Mouse (Mus musculus) left cerebral cortex, adult 2 months (tissue): ENCODE measurements at regions not wholly inside any gene's neighbourhood (a gene's known extent, or its start where the extent isn't known, plus 50 kb on each side); places are given as distances from the start of the nearest gene placed in this dataset.

Experiments used
- DNase-seq, 2 experiments: peaks; one replicate each; pipeline ENCODE4 v3.0.0; 2021 to 2022; ENCODE audit warnings: low spot score in 2 of 2, mixed read lengths in 1 of 2; ENCODE audit errors: extremely low spot score in 1 of 2
- H3K27ac ChIP-seq: fragments of 200-600 bp; 2 replicates; pipeline ENCODE4 v1.8.1; 2022
- H3K4me3 ChIP-seq: fragments of 200-600 bp; 2 replicates; pipeline ENCODE4 v1.8.1; 2022
- CTCF ChIP-seq: fragments of 200-600 bp; IDR thresholded peaks from 2 replicates; pipeline ENCODE4 v1.8.1; 2022; ENCODE audit warnings: antibody characterized with exemption, mild to moderate bottlenecking, moderate library complexity
- intact Hi-C: fragments of 180-260 bp; cut with DNase I; formaldehyde crosslinking; loops from one replicate; pipeline ENCODE4 v1.15.1; 2025

GRCm38 (mm10) chr7:36150871-36151560 is 348.2 kb upstream of the Zfp507 start:
- intact Hi-C loops: no loop called here
- H3K4me3 ChIP-seq: no peak overlapping the region
- no peak for TF ChIP-seq CTCF
- no peak for DNase-seq
- H3K27ac ChIP-seq: no peak overlapping the region

GRCm38 (mm10) chr7:36136571-36136970 is 333.8 kb upstream of the Zfp507 start:
- TF ChIP-seq CTCF: no peak
- Histone ChIP-seq H3K27ac (no peak overlapping the region), H3K4me3 (no peak overlapping the region)
- intact Hi-C loops: no loop called here
- no peak for DNase-seq

- intact Hi-C loops: no loop called here
- no peak for TF ChIP-seq CTCF
- DNase-seq: no peak
- no peak overlapping the region for H3K27ac ChIP-seq
- H3K4me3 ChIP-seq: no peak overlapping the region
Observed at GRCm38 (mm10) chr7:36134557-36134956, 331.8 kb upstream of the Zfp507 start.

DNA sequence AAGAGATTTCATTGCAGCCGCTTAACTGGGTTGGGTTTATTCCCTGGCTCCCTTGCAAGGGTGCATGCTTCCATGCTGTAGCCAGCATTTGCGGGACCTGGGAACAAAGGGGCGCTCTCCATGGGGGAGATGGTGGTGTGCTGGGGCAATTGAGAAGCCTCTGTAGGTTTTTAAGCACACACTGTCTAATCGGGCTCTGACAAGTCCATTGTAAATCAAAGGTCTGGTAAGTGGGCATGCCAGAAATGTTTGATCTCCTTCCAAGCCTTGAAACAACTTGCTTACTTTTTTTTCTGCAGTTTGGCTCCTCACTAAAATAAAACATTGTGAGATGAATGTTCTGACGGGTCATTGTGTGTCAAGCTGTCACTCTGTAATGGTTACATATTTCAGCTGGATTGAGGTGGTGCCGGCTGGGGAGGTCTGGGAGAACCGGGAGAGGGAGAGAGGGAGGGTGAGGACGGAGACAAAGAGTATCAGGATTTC is 330.9 kb upstream of the Zfp507 start:
- Histone ChIP-seq H3K4me3 (no peak overlapping the region), H3K27ac (no peak overlapping the region)
- no peak for DNase-seq
- intact Hi-C loops: no loop called here
- TF ChIP-seq CTCF: no peak

DNA sequence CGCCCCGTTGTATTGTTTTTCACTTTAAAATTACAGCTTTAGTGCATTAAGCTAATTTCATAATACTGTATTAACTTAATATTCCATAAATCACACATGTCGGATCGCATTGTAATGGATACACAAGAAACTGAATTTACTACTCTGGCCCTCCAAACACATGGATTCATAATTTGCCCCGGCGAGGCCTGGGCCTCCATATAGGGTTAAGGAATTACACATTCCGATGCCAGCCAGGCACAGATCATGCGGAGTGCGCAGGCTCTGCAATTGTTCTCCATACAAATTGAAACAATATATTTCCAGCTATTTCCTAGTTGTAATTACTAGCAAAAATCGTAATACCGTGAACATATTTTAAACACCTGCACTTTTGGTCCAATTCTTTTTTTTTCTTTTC is 330.2 kb upstream of the Zfp507 start:
- H3K4me3 ChIP-seq: no peak overlapping the region
- TF ChIP-seq CTCF: no peak
- no peak overlapping the region for H3K27ac ChIP-seq
- intact Hi-C loops: no loop called here
- DNase-seq: no peak

DNA sequence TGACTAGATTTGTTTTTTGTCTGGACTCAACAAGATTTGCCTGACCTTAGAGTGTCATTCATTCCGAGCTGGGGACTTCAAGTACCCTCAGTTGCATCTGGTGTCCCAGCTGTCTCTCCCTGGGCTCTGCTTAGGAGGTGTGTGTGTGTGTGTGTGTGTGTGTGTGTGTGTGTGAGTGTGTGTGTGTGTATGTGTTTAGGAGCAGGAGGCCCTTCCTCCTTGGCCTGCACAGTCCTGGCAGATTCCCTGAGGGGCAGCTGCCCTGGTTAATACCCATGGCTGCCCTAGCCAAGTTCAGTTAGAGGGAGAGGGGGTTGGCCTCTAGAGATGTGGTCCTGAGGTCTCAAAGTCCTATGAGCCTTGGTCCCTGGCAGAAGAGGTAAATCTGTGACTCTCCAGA is 329.8 kb upstream of the Zfp507 start:
- DNase-seq: no peak
- no peak for TF ChIP-seq CTCF
- Histone ChIP-seq H3K4me3 (no peak overlapping the region), H3K27ac (no peak overlapping the region)
- intact Hi-C loops: no loop called here

DNA sequence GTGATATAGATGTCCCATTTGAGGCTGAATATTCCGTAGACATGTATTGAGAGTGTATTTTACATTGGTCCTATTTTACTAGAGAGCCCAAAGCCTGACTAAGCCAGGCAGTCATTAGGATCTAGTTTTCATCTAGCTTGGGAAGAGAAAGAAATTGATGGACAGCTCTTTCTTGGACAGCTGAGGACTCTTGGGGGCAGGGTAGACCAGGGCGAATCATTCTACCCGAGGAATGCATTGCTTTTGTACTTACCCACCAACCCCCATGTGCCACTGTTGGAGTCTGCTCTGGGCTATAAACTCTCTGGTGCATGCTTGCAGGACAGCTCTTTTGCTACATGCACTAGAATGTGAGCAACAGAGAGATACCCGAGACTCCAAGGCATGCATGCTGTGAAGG is 294.3 kb upstream of the Zfp507 start:
- no peak for TF ChIP-seq CTCF
- no peak for DNase-seq
- H3K27ac ChIP-seq: no peak overlapping the region
- H3K4me3 ChIP-seq: no peak overlapping the region
- intact Hi-C loops: no loop called here

- no peak for DNase-seq
- Histone ChIP-seq H3K27ac (no peak overlapping the region), H3K4me3 (no peak overlapping the region)
- TF ChIP-seq CTCF: no peak
- intact Hi-C loops: no loop called here
Observed at GRCm38 (mm10) chr7:36095258-36096130, 292.7 kb upstream of the Zfp507 start.

DNA sequence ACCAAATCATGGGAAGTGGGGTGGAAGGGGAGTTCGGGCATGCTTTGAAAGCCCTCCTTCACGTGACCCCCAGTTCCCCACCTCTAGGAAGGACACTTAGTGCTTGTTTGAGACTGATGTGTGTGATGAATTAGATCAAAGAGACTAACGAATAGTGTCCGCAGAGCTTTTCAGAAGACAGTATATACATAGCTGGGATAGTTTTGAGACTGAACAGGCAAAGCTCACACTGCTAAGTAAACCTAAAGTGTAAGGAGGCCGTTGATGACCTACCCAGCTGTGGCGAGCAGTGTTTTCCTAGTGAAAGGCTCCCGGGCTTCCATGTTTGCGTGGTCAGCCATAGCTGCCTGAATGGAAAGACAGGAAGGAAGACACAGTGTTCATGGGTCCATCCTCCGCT is 288.3 kb upstream of the Zfp507 start:
- intact Hi-C loops: no loop called here
- TF ChIP-seq CTCF: no peak
- H3K27ac ChIP-seq: no peak overlapping the region
- DNase-seq: no peak
- no peak overlapping the region for H3K4me3 ChIP-seq

DNA sequence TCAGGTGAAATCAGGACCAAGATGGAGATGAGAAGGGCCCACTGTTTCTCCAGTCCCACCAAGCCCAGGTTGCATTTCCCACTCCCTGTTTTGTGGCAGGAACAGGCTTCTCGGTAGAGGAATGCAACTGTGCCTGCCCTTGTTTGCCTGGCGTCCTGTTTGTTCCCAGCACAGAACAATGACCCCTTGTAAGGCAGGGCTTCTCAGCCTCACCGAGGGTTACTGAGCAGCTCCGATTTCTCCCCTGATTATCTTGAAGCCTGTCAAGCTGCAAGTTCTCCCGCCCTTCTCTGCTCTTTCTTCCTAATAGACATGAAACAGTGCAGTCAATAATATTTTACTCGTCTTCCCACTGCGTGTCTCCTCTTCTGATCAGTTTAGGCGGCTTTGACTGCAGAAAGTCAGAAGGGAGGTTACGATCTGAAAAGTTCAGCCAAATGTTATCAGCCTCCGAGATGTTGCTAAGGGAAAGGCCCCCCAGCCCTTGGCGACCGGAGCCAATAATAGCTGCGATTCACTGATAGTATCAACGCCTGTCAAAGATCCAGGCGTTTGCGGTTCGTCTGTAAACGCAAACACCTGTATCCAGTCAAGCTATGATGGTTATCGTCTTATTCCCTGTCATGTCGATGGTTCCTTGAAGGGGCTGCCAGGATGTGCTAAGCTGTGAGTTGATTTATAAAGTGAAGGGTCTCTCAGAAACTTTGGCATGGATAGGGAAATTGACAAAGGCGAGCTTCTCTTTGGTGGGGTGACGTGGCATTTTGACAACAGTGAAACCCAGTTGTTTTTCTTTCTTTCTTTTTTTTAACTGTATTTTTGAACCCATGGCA is 287.7 kb upstream of the Zfp507 start:
- DNase-seq: no peak
- H3K4me3 ChIP-seq: no peak overlapping the region
- TF ChIP-seq CTCF: no peak
- no peak overlapping the region for H3K27ac ChIP-seq
- intact Hi-C loops: no loop called here

- no peak for TF ChIP-seq CTCF
Observed at GRCm38 (mm10) chr7:36087598-36087997, 284.8 kb upstream of the Zfp507 start.

DNA sequence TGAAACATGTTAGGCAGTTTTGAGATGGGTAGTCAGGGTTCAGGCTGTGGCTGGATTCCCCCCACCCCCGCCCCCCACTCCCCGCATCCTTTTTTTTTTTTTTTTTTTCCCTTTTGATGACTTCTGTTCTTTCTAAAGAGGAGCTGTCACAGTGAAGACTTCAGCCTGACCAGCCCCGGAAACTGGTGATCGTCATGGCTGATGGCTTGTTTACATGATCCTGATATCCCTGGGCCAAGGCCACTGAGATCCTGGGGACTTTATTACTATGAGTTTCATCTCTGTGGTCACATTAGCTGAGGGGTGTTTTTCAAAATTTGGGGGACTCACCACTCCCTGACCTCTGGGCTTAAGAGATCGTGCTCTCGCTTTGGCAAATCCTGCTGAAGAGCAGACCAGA is 275.9 kb upstream of the Zfp507 start:
- no peak overlapping the region for H3K27ac ChIP-seq
- no peak for DNase-seq
- intact Hi-C loops: no loop called here

More at GRCm38 (mm10) chr7:36087598-36087997, 284.8 kb upstream of the Zfp507 start:
- no peak for DNase-seq
- H3K27ac ChIP-seq: no peak overlapping the region
- intact Hi-C loops: no loop called here
- H3K4me3 ChIP-seq: no peak overlapping the region

More for the DNA sequence above, 275.9 kb upstream of the Zfp507 start:
- TF ChIP-seq CTCF: no peak
- H3K4me3 ChIP-seq: no peak overlapping the region
